Comparison of ENCODE assay signal across 20 mouse cellular contexts in the genomic region with DNA sequence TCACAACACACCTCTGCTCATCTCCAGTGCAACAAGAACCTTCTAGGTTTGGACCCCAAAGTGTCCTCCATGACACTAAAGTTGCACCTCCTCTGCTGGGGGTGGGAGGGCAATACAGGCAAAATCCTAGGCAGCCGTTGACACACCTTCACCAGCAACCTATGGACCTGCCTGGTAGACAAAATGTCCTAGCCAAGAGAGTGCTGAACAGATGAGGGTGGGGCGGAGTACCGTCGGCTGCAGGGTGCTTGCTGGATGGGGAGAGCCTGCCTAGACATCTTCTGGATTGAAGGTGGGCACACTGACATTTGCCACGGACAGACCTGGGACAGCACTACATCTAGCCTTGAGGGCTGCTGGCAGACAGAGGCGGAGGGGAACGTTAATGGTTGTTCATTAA. TPM values are rescaled to one million over a fixed set of nuclear protein-coding genes. Genes with fewer than 3 reads are reported as not detected.
DNase-seq lines count a peak whose midpoint lies in the region; ATAC-seq and TF ChIP-seq lines count a peak whose summit lies in the region.
"Had no signal": no experiment of that assay in that cellular context is flagged by ENCODE, and none has a peak within 500 bp of the region (broad histone marks: within the 10 kb centered on the region; RNA-seq: fewer than 3 reads in every experiment).

No protein-coding gene starts in this region.

- peak; percentile 41 for DNase-seq in kidney, adult 11 months
- DNase-seq in kidney, postnatal 4 days: no peak
- peak; percentile 52 for DNase-seq in kidney, adult 9 months
- DNase-seq in gastrocnemius, postnatal 36 days: no peak
- no peak for DNase-seq in lung, postnatal 25 days (ENCODE audit: low spot score)
- DNase-seq: adrenal gland, postnatal 36 days; cerebellum, adult 9-10 months; heart, adult 11 months; heart, postnatal 10 days; lung, adult 18-20 months; lung, postnatal 10 days had no signal

- H3K36me3 ChIP-seq in E14TG2a.4 (ENCODE audit: insufficient read depth, low read length): peaks cover 98% of the 10 kb centered on the region
- H3K36me3 ChIP-seq in liver, embryonic 15.5 days (replicated peaks): no peaks in the 10 kb centered on the region
- H3K36me3 ChIP-seq: forebrain, embryonic 15.5 days; heart, embryonic 12.5 days; hindbrain, embryonic 12.5 days; limb, embryonic 10.5 days; midbrain, embryonic 13.5 days had no signal

- H3K4me3 ChIP-seq in E14TG2a.4 (replicated peaks; ENCODE audit: low read length): peak overlapping the region; percentile 23; the same call in 1 of the 2 replicates
- H3K4me3 ChIP-seq in liver, embryonic 15.5 days (replicated peaks): no peak overlapping the region
- H3K4me3 ChIP-seq: forebrain, embryonic 15.5 days; heart, embryonic 12.5 days; hindbrain, embryonic 12.5 days; limb, embryonic 10.5 days; midbrain, embryonic 13.5 days had no signal

- H3K9ac ChIP-seq in liver, embryonic 15.5 days: no peak overlapping the region
- H3K9ac ChIP-seq: forebrain, embryonic 15.5 days; heart, embryonic 12.5 days; hindbrain, embryonic 12.5 days; midbrain, embryonic 13.5 days had no signal

- intact Hi-C loops in gastrocnemius, postnatal 36 days (cut with DNase I): no loop called here

- H3K27me3 ChIP-seq in E14TG2a.4 (ENCODE audit: insufficient read depth, low read length): no peaks in the 10 kb centered on the region
- no peaks in the 10 kb centered on the region for H3K27me3 ChIP-seq in liver, embryonic 15.5 days
- H3K27me3 ChIP-seq: forebrain, embryonic 15.5 days; heart, embryonic 12.5 days; hindbrain, embryonic 12.5 days; midbrain, embryonic 13.5 days had no signal

- H3K4me2 ChIP-seq in liver, embryonic 15.5 days: peak overlapping the region; percentile 18; the same call in 1 of the 2 replicates
- H3K4me2 ChIP-seq: forebrain, embryonic 15.5 days; heart, embryonic 12.5 days; hindbrain, embryonic 12.5 days; midbrain, embryonic 13.5 days had no signal

- no peaks in the 10 kb centered on the region for H3K9me3 ChIP-seq in E14TG2a.4 (ENCODE audit: low read length)
- no peaks in the 10 kb centered on the region for H3K9me3 ChIP-seq in liver, embryonic 15.5 days (replicated peaks)
- H3K9me3 ChIP-seq: forebrain, embryonic 15.5 days; heart, embryonic 12.5 days; hindbrain, embryonic 12.5 days; limb, embryonic 10.5 days; midbrain, embryonic 13.5 days had no signal

- no peak for TF ChIP-seq CTCF in E14TG2a.4 (conservative IDR thresholded peaks at IDR 0.05; ENCODE audit: low read length)

- no peak for ATAC-seq in liver, embryonic 15.5 days (ENCODE audit: insufficient read depth)
- ATAC-seq: CD4-positive, CD25-positive, alpha-beta regulatory T cell, adult 4 months; forebrain, embryonic 15.5 days had no signal

- no peak overlapping the region; the same call in 1 of the 2 replicates for H3K27ac ChIP-seq in liver, embryonic 15.5 days (replicated peaks)
- H3K27ac ChIP-seq: forebrain, embryonic 15.5 days; hindbrain, embryonic 12.5 days; midbrain, embryonic 13.5 days; stomach, postnatal 0 days had no signal

- H3K4me1 ChIP-seq in E14TG2a.4 (replicated peaks; ENCODE audit: low read depth, low read length): peaks cover 100% of the 10 kb centered on the region
- H3K4me1 ChIP-seq in liver, embryonic 15.5 days (replicated peaks): peaks cover 79% of the 10 kb centered on the region

- WGBS in liver, embryonic 15.5 days (ENCODE audit: insufficient replicate concordance): 72% methylated on average over 7 of the region's 7 CpGs

RNA-seq across cellular contexts. Expression of a gene that starts 17.2 kb away (rescaled TPM):
- 5.0 and 5.1 TPM in 2 replicates for polyA plus RNA-seq in liver, embryonic 15.5 days (2015; fragmentation: Nextera tagmentation; extraction: Ambion mirVana)
- total RNA-seq in gastrocnemius, postnatal 36 days (2021): under 1 TPM; 0.61 to 0.91 TPM

RNA-seq across cellular contexts. Expression of a gene that starts 26.1 kb away (rescaled TPM):
- 3.8 and 4.1 TPM in 2 replicates for polyA plus RNA-seq in liver, embryonic 15.5 days (2015; fragmentation: Nextera tagmentation; extraction: Ambion mirVana)
- total RNA-seq in gastrocnemius, postnatal 36 days (2021): 1 to 10 TPM; 2.5 to 2.7 TPM

Comparison
In these comparisons a context has a peak if more than half of its experiments do, and no peak if none do; other contexts are left out.
1. DNase-seq: peak in kidney, adult 11 months (single experiment) and kidney, adult 9 months (single experiment); none in kidney, postnatal 4 days (0 of 2), gastrocnemius, postnatal 36 days (0 of 2) and lung, postnatal 25 days (single experiment).